Mouse (Mus musculus): ENCODE results near the gene Apbb2. TPM values are rescaled to one million over a fixed set of nuclear protein-coding genes. Genes with fewer than 3 reads are reported as not detected.

The Apbb2 gene
- total and polyA plus RNA-seq, 3 experiments, result 26.7 to 40.0 (median 39.9) TPM

DNA sequence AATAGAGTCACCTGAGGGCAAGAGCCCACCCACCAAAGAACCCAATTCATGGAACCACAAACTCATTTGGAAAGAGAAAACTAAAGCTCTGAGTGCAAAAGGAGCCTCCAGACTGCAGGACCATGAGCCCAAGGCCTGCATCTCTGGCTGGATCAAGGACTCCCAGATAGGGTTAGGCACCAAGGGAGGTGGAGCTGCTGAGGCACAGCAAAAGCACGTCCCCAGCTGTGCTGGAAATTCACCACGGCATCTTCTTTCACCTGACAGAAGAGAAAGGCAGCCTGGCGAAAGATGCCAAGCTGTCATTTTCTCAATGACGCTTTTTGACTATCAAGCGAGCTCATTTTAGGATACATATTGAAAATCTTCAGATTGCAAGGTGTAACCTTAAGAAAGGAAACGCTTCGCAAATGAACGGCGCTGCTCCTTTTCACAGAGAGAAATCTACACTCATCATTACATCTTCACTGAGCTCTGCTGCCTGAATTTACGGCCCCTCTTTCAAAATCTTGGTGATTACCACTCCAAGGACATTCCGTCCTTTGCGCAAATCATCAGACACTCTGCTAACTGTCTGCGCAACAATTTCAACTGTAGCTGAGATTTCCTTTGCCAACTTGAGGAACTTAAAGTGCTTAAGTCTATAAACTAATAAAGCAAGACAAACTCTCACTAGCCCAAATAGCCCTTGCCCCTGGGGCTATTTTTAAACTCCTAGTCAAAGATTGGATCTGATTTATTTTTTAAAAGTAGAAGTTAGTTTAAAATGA lies 46.3 kb downstream of the Apbb2 start:
- peaks cover 13% of the 10 kb centered on the region for H3K79me2 ChIP-seq (replicated peaks; ENCODE audit: control insufficient read depth, insufficient read depth, low read length)

DNA sequence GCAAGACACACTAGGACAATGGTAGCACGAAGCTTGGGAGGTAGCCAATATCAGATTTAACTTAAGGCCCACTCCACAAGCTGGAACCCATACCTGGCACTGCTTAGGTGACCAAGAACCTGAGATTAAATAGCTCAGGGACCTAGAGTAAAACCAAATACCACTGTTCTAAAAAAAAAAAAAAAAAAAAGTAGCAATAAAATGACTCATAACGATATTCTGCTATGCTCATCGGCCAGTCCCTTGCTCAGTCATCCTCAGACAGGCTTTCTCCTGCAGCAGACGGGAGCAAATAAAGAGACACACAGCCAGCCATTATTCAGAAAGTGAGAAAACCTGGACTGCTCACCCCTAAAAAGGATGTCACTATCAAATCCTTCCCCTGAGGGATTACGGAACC lies 47.9 kb downstream of the Apbb2 start:
- Histone ChIP-seq H3K79me2 (replicated peaks; ENCODE audit: control insufficient read depth, insufficient read depth, low read length) (peaks cover 11% of the 10 kb centered on the region), H3K27ac (no peak overlapping the region), H3K4me3 (no peak overlapping the region), H3K4me1 (ENCODE audit: control insufficient read depth, insufficient read depth, low read length) (peaks cover 32% of the 10 kb centered on the region), H3K9ac (ENCODE audit: low read depth, low read length) (no peak overlapping the region), H3K36me3 (ENCODE audit: control insufficient read depth, insufficient read depth, low read length) (peaks cover 11% of the 10 kb centered on the region), H3K27me3 (ENCODE audit: control insufficient read depth, insufficient read depth, low read length) (no peaks in the 10 kb centered on the region)
- intact Hi-C loops (cut with DNase I), result no loop called here
- 75% methylated on average over 5 of the region's 5 CpGs for WGBS
- no peak for TF ChIP-seq CTCF (IDR thresholded peaks at IDR 0.05)
- TF ChIP-seq POLR2A (IDR thresholded peaks at IDR 0.05; ENCODE audit: insufficient read depth, low read depth, low read length), result no peak
- no peak for TF ChIP-seq EP300 (IDR thresholded peaks at IDR 0.05; ENCODE audit: insufficient read depth, low read depth, low read length)
- DNase-seq, result no peak

More for the DNA sequence above, 46.3 kb downstream of the Apbb2 start:
- DNase-seq, result no peak
- peaks cover 28% of the 10 kb centered on the region for H3K4me1 ChIP-seq (ENCODE audit: control insufficient read depth, insufficient read depth, low read length)
- H3K9ac ChIP-seq (ENCODE audit: low read depth, low read length), result no peak overlapping the region
- H3K36me3 ChIP-seq (ENCODE audit: control insufficient read depth, insufficient read depth, low read length), result peaks cover 18% of the 10 kb centered on the region
- H3K27me3 ChIP-seq (ENCODE audit: control insufficient read depth, insufficient read depth, low read length), result no peaks in the 10 kb centered on the region
- intact Hi-C loops (cut with DNase I), result no loop called here
- H3K27ac ChIP-seq, result no peak overlapping the region; the same call in 1 of the 2 replicates
- 73% methylated on average over 13 of the region's 13 CpGs for WGBS
- no peak overlapping the region for H3K4me3 ChIP-seq
- TF ChIP-seq EP300 (IDR thresholded peaks at IDR 0.05; ENCODE audit: insufficient read depth, low read depth, low read length) (no peak), POLR2A (IDR thresholded peaks at IDR 0.05; ENCODE audit: insufficient read depth, low read depth, low read length) (no peak), CTCF (IDR thresholded peaks at IDR 0.05) (no peak)

DNA sequence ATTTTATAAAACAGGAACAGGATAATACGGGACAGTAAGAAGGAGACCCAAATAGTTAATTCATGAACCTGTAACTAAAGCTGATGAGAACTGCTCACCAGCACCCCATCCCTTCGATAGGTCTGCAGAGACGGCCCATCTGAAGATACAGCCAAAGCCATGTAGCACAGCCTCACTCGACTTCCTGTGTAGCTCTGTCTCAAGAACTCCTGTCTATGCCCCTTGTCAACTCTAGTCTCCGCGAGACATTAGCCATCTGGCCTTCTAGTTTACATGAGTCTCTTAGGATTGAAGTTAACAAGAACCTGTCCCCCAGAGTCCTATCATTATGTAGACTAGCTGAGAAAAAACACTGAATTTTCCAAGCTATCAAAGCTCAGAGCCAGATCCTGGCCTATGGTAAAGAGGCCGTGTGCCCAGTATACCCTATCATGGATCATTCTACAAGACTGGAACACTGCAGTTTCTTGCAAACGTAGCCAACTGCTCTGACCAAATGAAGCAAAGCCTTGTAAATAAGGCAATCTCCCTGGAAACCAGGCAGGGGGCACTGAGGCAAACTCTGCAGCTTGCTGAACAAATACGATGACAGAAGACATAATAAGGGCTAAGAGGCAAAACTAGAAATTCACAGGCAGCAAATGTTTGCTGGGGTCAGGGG lies 49.3 kb downstream of the Apbb2 start:
- TF ChIP-seq EP300 (IDR thresholded peaks at IDR 0.05; ENCODE audit: insufficient read depth, low read depth, low read length), result no peak
- TF ChIP-seq CTCF (IDR thresholded peaks at IDR 0.05), result no peak
- TF ChIP-seq POLR2A (IDR thresholded peaks at IDR 0.05; ENCODE audit: insufficient read depth, low read depth, low read length), result no peak
- peak overlapping the region; percentile 11; the same call in 1 of the 2 replicates for H3K27ac ChIP-seq
- peaks cover 15% of the 10 kb centered on the region for H3K79me2 ChIP-seq (replicated peaks; ENCODE audit: control insufficient read depth, insufficient read depth, low read length)
- WGBS, result 47% methylated on average over 9 of the region's 9 CpGs
- peaks cover 8% of the 10 kb centered on the region for H3K36me3 ChIP-seq (ENCODE audit: control insufficient read depth, insufficient read depth, low read length)
- H3K27me3 ChIP-seq (ENCODE audit: control insufficient read depth, insufficient read depth, low read length), result no peaks in the 10 kb centered on the region
- H3K4me3 ChIP-seq, result no peak overlapping the region
- DNase-seq, result no peak
- H3K9ac ChIP-seq (ENCODE audit: low read depth, low read length), result no peak overlapping the region
- H3K4me1 ChIP-seq (ENCODE audit: control insufficient read depth, insufficient read depth, low read length), result peaks cover 28% of the 10 kb centered on the region
- intact Hi-C loops (cut with DNase I), result loop anchor here (5.0 kb wide), 1 partner anchor 97 kb away; no protein-coding TSS in a partner anchor

DNA sequence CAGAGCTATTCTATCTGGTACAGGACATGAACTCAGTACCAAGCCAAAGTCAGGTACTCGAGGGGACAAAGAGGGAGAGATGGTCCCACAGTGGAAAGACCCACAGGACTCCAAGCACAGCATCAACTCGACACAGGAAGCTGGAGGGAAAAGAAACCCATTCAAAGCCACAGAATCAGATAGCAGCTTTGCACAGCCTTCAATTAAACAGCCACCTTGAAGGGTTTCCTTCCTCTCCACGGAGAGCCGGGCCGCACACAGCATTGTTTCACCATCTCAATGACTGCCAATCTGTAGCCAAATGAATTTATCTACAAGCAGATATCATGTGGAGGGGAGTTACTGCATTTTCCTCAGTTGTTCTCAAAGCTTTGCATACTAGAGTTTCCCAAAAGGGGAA lies 50.6 kb downstream of the Apbb2 start:
- H3K4me1 ChIP-seq (ENCODE audit: control insufficient read depth, insufficient read depth, low read length), result peaks cover 25% of the 10 kb centered on the region
- H3K27me3 ChIP-seq (ENCODE audit: control insufficient read depth, insufficient read depth, low read length), result no peaks in the 10 kb centered on the region
- intact Hi-C loops (cut with DNase I), result loop anchor here (5.0 kb wide), 1 partner anchor 96 kb away; no protein-coding TSS in a partner anchor
- peaks cover 12% of the 10 kb centered on the region for H3K79me2 ChIP-seq (replicated peaks; ENCODE audit: control insufficient read depth, insufficient read depth, low read length)
- H3K9ac ChIP-seq (ENCODE audit: low read depth, low read length), result no peak overlapping the region
- WGBS, result 25% methylated on average over 5 of the region's 5 CpGs
- H3K27ac ChIP-seq, result peak overlapping the region; percentile 29
- H3K36me3 ChIP-seq (ENCODE audit: control insufficient read depth, insufficient read depth, low read length), result peaks cover 5% of the 10 kb centered on the region
- no peak for TF ChIP-seq POLR2A (IDR thresholded peaks at IDR 0.05; ENCODE audit: insufficient read depth, low read depth, low read length)
- peak; percentile 59; the same call in 1 of the 2 replicates for TF ChIP-seq EP300 (IDR thresholded peaks at IDR 0.05; ENCODE audit: insufficient read depth, low read depth, low read length)
- TF ChIP-seq CTCF (IDR thresholded peaks at IDR 0.05), result no peak
- no peak for DNase-seq
- no peak overlapping the region for H3K4me3 ChIP-seq

DNA sequence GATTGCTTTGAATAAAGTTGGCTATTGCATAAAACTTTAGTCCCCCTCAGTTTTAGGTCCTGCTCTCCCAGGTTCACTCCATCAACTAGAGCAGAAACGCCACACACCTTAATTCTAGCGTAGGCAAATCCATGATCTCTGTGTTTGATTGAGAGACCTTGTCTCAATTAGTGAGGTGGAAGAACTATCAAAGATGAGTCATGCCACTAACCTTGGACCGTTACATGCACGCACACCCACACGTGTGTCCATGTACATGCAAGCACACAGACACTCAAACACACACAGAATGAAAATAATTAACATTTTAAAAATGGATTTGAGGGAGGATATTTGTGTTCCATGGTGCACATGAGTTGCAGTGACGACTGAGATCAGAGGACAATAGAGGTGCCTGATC lies 51.2 kb downstream of the Apbb2 start:
- Histone ChIP-seq H3K79me2 (replicated peaks; ENCODE audit: control insufficient read depth, insufficient read depth, low read length) (peaks cover 12% of the 10 kb centered on the region), H3K27ac (peak overlapping the region; percentile 29; the same call in 1 of the 2 replicates), H3K9ac (ENCODE audit: low read depth, low read length) (no peak overlapping the region), H3K4me3 (no peak overlapping the region), H3K27me3 (ENCODE audit: control insufficient read depth, insufficient read depth, low read length) (no peaks in the 10 kb centered on the region), H3K4me1 (ENCODE audit: control insufficient read depth, insufficient read depth, low read length) (peaks cover 28% of the 10 kb centered on the region), H3K36me3 (ENCODE audit: control insufficient read depth, insufficient read depth, low read length) (peaks cover 5% of the 10 kb centered on the region)
- DNase-seq, result no peak
- WGBS, result 70% methylated on average over 6 of the region's 6 CpGs
- intact Hi-C loops (cut with DNase I), result loop anchor here (5.0 kb wide), 1 partner anchor 95 kb away; no protein-coding TSS in a partner anchor
- TF ChIP-seq EP300 (IDR thresholded peaks at IDR 0.05; ENCODE audit: insufficient read depth, low read depth, low read length), result no peak
- no peak for TF ChIP-seq CTCF (IDR thresholded peaks at IDR 0.05)
- no peak for TF ChIP-seq POLR2A (IDR thresholded peaks at IDR 0.05; ENCODE audit: insufficient read depth, low read depth, low read length)
